Mouse (Mus musculus) limb, embryonic 13.5 days (tissue): ENCODE results near the gene Slc15a4. TPM values are rescaled to one million over a fixed set of nuclear protein-coding genes. Genes with fewer than 3 reads are reported as not detected.

Experiments used
- ATAC-seq: fragments of 200-750 bp; cut with Nextera tagmentation; 2 replicates; pipeline ENCODE4 v1.8.0; 2017; ENCODE audit warnings: low read depth, moderate number of reproducible peaks, moderate TSS enrichment; ENCODE audit not compliant: low FRiP score
- H3K27ac ChIP-seq: fragments of 300-500 bp; sonication (generic); 2 replicates; pipeline ENCODE4 v1.5.1; 2015; ENCODE audit warnings: inconsistent platforms, mild to moderate bottlenecking, moderate library complexity
- H3K27me3 ChIP-seq: fragments of 300-500 bp; sonication (generic); 2 replicates; pipeline ENCODE4 v1.6.1; 2015; ENCODE audit warnings: mild to moderate bottlenecking, inconsistent platforms
- H3K36me3 ChIP-seq: fragments of 300-500 bp; sonication (generic); 2 replicates; pipeline ENCODE4 v1.6.1; 2015; ENCODE audit warnings: inconsistent platforms, mild to moderate bottlenecking, moderate library complexity
- H3K4me1 ChIP-seq: fragments of 300-500 bp; sonication (generic); 2 replicates; pipeline ENCODE4 v1.6.1; 2015; ENCODE audit warnings: inconsistent platforms
- H3K4me2 ChIP-seq: fragments of 300-500 bp; sonication (generic); replicated peaks from 2 replicates; pipeline ENCODE4 v1.6.1; 2015; ENCODE audit warnings: inconsistent platforms, mild to moderate bottlenecking, moderate library complexity
- H3K4me3 ChIP-seq: fragments of 300-500 bp; sonication (generic); 2 replicates; pipeline ENCODE4 v1.5.1; 2015; ENCODE audit warnings: moderate library complexity, mild to moderate bottlenecking, inconsistent platforms
- H3K9ac ChIP-seq: fragments of 300-500 bp; sonication (generic); 2 replicates; pipeline ENCODE4 v1.6.1; 2015; ENCODE audit warnings: mild to moderate bottlenecking, inconsistent platforms
- H3K9me3 ChIP-seq: fragments of 300-500 bp; sonication (generic); 2 replicates; pipeline ENCODE4 v1.6.1; 2016; ENCODE audit warnings: inconsistent platforms
- WGBS: fragments of 180-500 bp; shearing (Covaris S2); methylation state at CpG from one replicate; pipeline ENCODE4 v1.1.7; 2015; 5-methylcytosine and 5-hydroxymethylcytosine counted together
- polyA plus RNA-seq: library from polyadenylated mRNA; unstranded; fragments of >200 nt; fragmentation: Nextera tagmentation; extraction: Ambion mirVana; gene quantifications from 2 replicates; pipeline ENCODE4 v1.2.1, GENCODE M21; 2015

Gene Slc15a4
- polyA plus RNA-seq, 1 experiment from 2014 or later = 20.8 TPM

DNA sequence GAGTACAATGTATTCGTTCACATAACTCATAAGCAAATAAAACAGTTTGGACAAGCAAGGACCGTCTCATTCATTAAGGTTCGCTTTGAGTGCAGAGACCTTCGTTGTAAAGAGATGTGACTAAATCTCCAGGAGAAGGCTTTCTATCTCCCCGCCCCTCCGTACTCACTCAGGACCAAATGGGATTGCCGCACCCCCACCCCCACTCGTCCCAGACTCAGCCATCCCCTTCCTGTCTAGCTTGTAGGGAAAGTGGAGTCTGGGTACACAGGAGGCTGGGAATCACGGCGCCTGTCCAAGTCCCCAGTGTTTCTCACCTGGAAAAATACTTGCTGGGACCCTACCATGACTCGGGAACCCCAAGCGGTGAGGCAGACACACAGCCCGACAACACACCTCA, 6.9 kb upstream of the Slc15a4 start:
- no peak for ATAC-seq
- Histone ChIP-seq H3K36me3 (no peaks in the 10 kb centered on the region), H3K27me3 (no peaks in the 10 kb centered on the region), H3K9me3 (peaks cover 13% of the 10 kb centered on the region), H3K4me3 (no peak overlapping the region), H3K4me2 (no peak overlapping the region), H3K27ac (no peak overlapping the region), H3K9ac (no peak overlapping the region), H3K4me1 (no peaks in the 10 kb centered on the region)
- 92% methylated on average over 13 of the region's 13 CpGs for WGBS

- no peak overlapping the region for H3K4me2 ChIP-seq
- H3K9me3 ChIP-seq = peaks cover 13% of the 10 kb centered on the region
- no peak overlapping the region for H3K9ac ChIP-seq
- WGBS = 64% methylated on average over 6 of the region's 6 CpGs
- H3K36me3 ChIP-seq = no peaks in the 10 kb centered on the region
- no peak for ATAC-seq
- no peak overlapping the region for H3K27ac ChIP-seq
- no peak overlapping the region for H3K4me3 ChIP-seq
- H3K4me1 ChIP-seq = no peaks in the 10 kb centered on the region
- H3K27me3 ChIP-seq = no peaks in the 10 kb centered on the region
Measured at GRCm38 (mm10) chr5:127639067-127639605, 6.4 kb upstream of the Slc15a4 start.

GRCm38 (mm10) chr5:127638177-127638576, 5.5 kb upstream of the Slc15a4 start:
- no peaks in the 10 kb centered on the region for H3K36me3 ChIP-seq
- no peak overlapping the region for H3K27ac ChIP-seq
- no peak for ATAC-seq
- H3K27me3 ChIP-seq = peaks cover 7% of the 10 kb centered on the region
- peaks cover under 1% of the 10 kb centered on the region; the same call in 1 of the 2 replicates for H3K4me1 ChIP-seq
- H3K9ac ChIP-seq = no peak overlapping the region
- no peak overlapping the region for H3K4me2 ChIP-seq
- H3K4me3 ChIP-seq = no peak overlapping the region
- H3K9me3 ChIP-seq = peaks cover 13% of the 10 kb centered on the region
- WGBS = 73% methylated on average over 2 of the region's 2 CpGs

DNA sequence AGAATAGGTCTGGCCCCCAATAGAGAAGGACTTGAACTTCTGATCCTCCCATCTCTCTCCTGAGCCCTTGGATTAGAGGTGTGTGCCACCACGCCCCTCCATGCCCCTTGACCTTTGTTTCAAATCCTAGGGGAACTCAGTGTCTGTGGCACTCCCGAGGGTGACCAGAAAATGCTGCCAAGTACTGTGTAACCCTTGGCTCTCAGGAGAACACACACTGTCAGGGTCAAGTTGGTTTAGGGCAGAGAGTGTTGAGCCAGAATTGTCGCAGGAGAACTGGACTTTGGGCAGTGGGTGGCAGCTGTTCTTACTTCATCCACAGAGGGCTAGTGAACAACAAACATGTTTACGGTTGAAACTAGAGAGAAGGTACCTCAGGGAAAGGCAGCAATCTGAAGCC, 4.9 kb upstream of the Slc15a4 start:
- H3K4me3 ChIP-seq = no peak overlapping the region
- no peak for ATAC-seq
- peaks cover 6% of the 10 kb centered on the region; the same call in 1 of the 2 replicates for H3K4me1 ChIP-seq
- H3K36me3 ChIP-seq = no peaks in the 10 kb centered on the region
- H3K27ac ChIP-seq = no peak overlapping the region
- WGBS = 70% methylated on average over 4 of the region's 4 CpGs
- H3K4me2 ChIP-seq = no peak overlapping the region
- H3K27me3 ChIP-seq = peaks cover 11% of the 10 kb centered on the region
- no peak overlapping the region for H3K9ac ChIP-seq
- peaks cover 13% of the 10 kb centered on the region for H3K9me3 ChIP-seq

DNA sequence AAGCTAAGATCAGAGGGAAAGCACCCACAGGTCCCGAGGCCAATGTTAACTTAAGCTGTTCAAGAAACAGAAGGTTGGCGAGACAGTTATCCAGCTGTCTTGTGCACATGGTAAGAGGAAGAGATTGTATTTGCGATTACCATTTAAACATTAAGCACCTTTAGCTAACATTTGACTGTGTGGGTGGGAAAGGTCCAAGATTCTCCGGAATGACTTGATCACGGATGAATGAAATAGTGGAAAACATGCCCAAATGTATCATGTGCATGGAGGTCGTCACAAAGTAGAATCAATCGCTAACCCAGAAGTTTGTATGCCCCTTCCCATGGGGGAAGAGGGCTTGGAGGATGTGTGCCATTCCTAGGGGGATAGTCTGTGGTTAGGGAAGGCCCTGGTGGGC, 969 bp upstream of the Slc15a4 start:
- no peak overlapping the region for H3K27ac ChIP-seq

GRCm38 (mm10) chr5:127633188-127633587, 491 bp upstream of the Slc15a4 start:
- H3K9me3 ChIP-seq = no peaks in the 10 kb centered on the region
- H3K4me3 ChIP-seq = peak overlapping the region; percentile 56
- ATAC-seq = no peak
- H3K9ac ChIP-seq = no peak overlapping the region
- H3K36me3 ChIP-seq = no peaks in the 10 kb centered on the region
- H3K4me1 ChIP-seq = peaks cover 10% of the 10 kb centered on the region; the same call in 1 of the 2 replicates
- peaks cover 29% of the 10 kb centered on the region for H3K27me3 ChIP-seq
- no peak overlapping the region for H3K27ac ChIP-seq
- 32% methylated on average over 4 of the region's 4 CpGs for WGBS
- H3K4me2 ChIP-seq = peak overlapping the region; percentile 96

More for the DNA sequence above, 969 bp upstream of the Slc15a4 start:
- H3K4me1 ChIP-seq = peaks cover 10% of the 10 kb centered on the region; the same call in 1 of the 2 replicates
- 90% methylated on average over 7 of the region's 7 CpGs for WGBS
- peaks cover 29% of the 10 kb centered on the region for H3K27me3 ChIP-seq
- H3K36me3 ChIP-seq = no peaks in the 10 kb centered on the region
- no peak overlapping the region for H3K4me2 ChIP-seq
- H3K4me3 ChIP-seq = no peak overlapping the region
- no peak overlapping the region for H3K9ac ChIP-seq
- ATAC-seq = no peak
- no peaks in the 10 kb centered on the region for H3K9me3 ChIP-seq

GRCm38 (mm10) chr5:127631671-127632070, 1.0 kb downstream of the Slc15a4 start:
- H3K4me3 ChIP-seq = peak overlapping the region; percentile 56
- peak; percentile 11; the same call in 1 of the 2 replicates for ATAC-seq
- H3K9ac ChIP-seq = no peak overlapping the region
- H3K9me3 ChIP-seq = no peaks in the 10 kb centered on the region
- H3K27ac ChIP-seq = no peak overlapping the region
- peak overlapping the region; percentile 96 for H3K4me2 ChIP-seq
- no peaks in the 10 kb centered on the region for H3K36me3 ChIP-seq
- H3K27me3 ChIP-seq = peaks cover 29% of the 10 kb centered on the region
- H3K4me1 ChIP-seq = peaks cover 10% of the 10 kb centered on the region; the same call in 1 of the 2 replicates
- WGBS = 12% methylated on average over 5 of the region's 5 CpGs

GRCm38 (mm10) chr5:127627242-127627641, 5.5 kb downstream of the Slc15a4 start:
- Histone ChIP-seq H3K4me1 (0 out of 2 replicates have a peak, but pooled peaks cover under 1% of the 10 kb centered on the region), H3K27me3 (peaks cover 14% of the 10 kb centered on the region), H3K9me3 (no peaks in the 10 kb centered on the region), H3K4me2 (no peak overlapping the region), H3K4me3 (no peak overlapping the region), H3K27ac (no peak overlapping the region), H3K36me3 (no peaks in the 10 kb centered on the region), H3K9ac (no peak overlapping the region)
- ATAC-seq = no peak
- 93% methylated on average over 12 of the region's 12 CpGs for WGBS

DNA sequence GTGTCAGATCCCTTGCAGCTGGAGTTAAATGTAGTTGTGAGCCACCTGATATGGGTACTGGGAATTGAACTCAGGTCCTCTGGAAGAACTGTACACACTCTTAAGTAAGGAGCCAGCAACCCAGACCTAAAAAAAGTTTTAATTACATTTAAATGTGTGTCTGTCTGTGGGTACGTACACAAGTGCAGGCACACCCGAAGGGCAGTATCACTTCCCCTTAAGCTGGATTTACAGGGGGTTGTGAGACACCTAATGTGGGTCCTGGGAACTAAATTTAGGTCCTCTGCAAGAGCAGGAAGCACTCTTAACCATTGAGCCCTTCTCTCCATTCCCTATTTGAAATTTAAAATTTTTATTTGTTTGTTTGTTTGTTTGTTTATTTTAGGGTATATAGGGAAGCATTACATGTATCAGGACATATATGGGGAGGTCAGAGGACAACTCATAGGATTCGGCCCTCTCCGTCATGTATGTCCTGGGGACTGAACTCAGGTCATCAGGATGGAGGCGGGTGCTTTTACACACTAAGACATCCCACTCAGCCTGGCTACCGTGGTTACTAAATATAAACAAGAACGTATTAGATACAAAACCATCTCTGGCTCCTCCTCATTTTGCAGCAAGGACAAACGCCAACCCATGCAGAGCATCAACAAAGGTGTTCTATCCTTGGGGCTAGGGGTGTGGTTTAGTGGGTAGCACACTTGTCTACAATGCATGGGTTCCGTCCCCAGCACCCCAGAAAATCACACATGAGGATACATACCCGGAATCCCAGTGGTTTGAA, 8.1 kb downstream of the Slc15a4 start:
- H3K9ac ChIP-seq = no peak overlapping the region
- H3K4me3 ChIP-seq = no peak overlapping the region
- no peaks in the 10 kb centered on the region for H3K36me3 ChIP-seq
- H3K9me3 ChIP-seq = no peaks in the 10 kb centered on the region
- H3K27me3 ChIP-seq = no peaks in the 10 kb centered on the region
- WGBS = 77% methylated on average over 10 of the region's 10 CpGs
- H3K4me1 ChIP-seq = no peaks in the 10 kb centered on the region
- H3K4me2 ChIP-seq = no peak overlapping the region
- no peak for ATAC-seq
- H3K27ac ChIP-seq = no peak overlapping the region

- no peaks in the 10 kb centered on the region for H3K36me3 ChIP-seq
- 77% methylated on average over 10 of the region's 10 CpGs for WGBS
- no peaks in the 10 kb centered on the region for H3K27me3 ChIP-seq
- no peak overlapping the region for H3K27ac ChIP-seq
- peaks cover 2% of the 10 kb centered on the region for H3K4me1 ChIP-seq
- H3K4me2 ChIP-seq = no peak overlapping the region
- H3K9me3 ChIP-seq = no peaks in the 10 kb centered on the region
- no peak overlapping the region for H3K4me3 ChIP-seq
- ATAC-seq = no peak
- H3K9ac ChIP-seq = no peak overlapping the region
Measured at GRCm38 (mm10) chr5:127621108-127621507, 11.6 kb downstream of the Slc15a4 start.

- no peak overlapping the region for H3K27ac ChIP-seq
- H3K36me3 ChIP-seq = no peaks in the 10 kb centered on the region
- WGBS = 72% methylated on average over 8 of the region's 8 CpGs
- no peaks in the 10 kb centered on the region for H3K27me3 ChIP-seq
- peaks cover 10% of the 10 kb centered on the region for H3K4me1 ChIP-seq
- ATAC-seq = no peak
- no peak overlapping the region for H3K4me2 ChIP-seq
- no peak overlapping the region for H3K9ac ChIP-seq
- H3K4me3 ChIP-seq = no peak overlapping the region
- no peaks in the 10 kb centered on the region for H3K9me3 ChIP-seq
Measured at GRCm38 (mm10) chr5:127620371-127620770, 12.3 kb downstream of the Slc15a4 start.

- WGBS = 69% methylated on average over 3 of the region's 3 CpGs
- Histone ChIP-seq H3K27ac (no peak overlapping the region), H3K4me2 (no peak overlapping the region), H3K4me1 (peaks cover 21% of the 10 kb centered on the region), H3K36me3 (no peaks in the 10 kb centered on the region), H3K27me3 (no peaks in the 10 kb centered on the region), H3K9me3 (no peaks in the 10 kb centered on the region), H3K9ac (no peak overlapping the region), H3K4me3 (no peak overlapping the region)
- no peak for ATAC-seq
Measured at GRCm38 (mm10) chr5:127618834-127619233, 13.9 kb downstream of the Slc15a4 start.
